Mouse (Mus musculus) urinary bladder, postnatal 36 days (tissue): ENCODE results near the gene Ankrd66.
"Not testable (repeated sequence)": the region's sequence is repeated elsewhere in the genome, so short reads cannot be mapped to it uniquely, and the experiment has no call there.

Experiments used
- DNase-seq, 2 experiments: peaks; one replicate each; pipeline ENCODE4 v3.0.0; 2022; ENCODE audit warnings: low spot score in 2 of 2, mixed read lengths in 1 of 2

Ankrd66 gene

GRCm38 (mm10) chr17:43536841-43537240, 6.6 kb downstream of the Ankrd66 start:
- not testable (repeated sequence) for DNase-seq

GRCm38 (mm10) chr17:43534362-43535222, 8.8 kb downstream of the Ankrd66 start:
- DNase-seq: peak; percentile 20 to 38

DNA sequence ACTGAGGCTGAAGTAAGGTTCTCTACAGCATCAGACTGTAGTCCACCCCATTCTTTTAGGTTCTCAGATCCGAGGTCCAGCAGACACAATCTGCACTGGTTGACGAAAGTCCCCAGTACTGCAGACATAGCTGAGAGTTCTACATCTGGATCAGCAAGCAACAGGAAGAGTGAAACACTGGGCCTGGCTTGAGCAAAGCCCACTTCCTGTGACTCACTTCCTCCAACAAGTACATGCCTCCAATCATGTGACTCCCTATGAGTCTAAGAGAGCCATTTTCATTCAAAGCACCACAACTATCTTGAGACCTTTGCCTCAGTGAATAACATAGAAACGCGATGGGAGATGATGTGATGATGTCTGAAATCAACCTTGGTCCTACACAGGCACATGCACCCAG, 12.2 kb downstream of the Ankrd66 start:
- DNase-seq: no peak

- no peak for DNase-seq
Observed at GRCm38 (mm10) chr17:43530507-43530906, 12.9 kb downstream of the Ankrd66 start.

GRCm38 (mm10) chr17:43520166-43520565, 23.3 kb downstream of the Ankrd66 start:
- DNase-seq: no peak

GRCm38 (mm10) chr17:43518644-43519409, 24.6 kb downstream of the Ankrd66 start:
- peak; percentile 43 to 59 for DNase-seq

DNA sequence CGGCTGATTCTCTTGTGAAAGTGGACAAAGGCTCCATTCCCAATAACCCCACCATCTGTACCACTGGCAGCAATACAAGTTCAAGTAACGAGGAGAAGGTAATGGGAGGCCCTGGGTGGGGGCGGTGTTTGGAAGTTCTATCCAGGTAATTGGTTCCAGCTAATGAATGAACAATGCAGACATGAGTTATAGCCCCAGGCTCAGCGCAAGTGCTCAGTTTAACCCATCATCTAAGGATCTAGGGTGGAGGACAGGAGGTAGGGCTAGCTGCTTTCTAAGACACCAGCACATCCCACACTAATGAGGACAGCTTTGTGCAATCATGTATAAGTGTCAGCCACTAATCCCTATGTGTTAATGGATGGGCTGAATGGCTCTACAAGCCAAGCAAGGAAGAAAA, 32.7 kb downstream of the Ankrd66 start:
- DNase-seq: no peak

DNA sequence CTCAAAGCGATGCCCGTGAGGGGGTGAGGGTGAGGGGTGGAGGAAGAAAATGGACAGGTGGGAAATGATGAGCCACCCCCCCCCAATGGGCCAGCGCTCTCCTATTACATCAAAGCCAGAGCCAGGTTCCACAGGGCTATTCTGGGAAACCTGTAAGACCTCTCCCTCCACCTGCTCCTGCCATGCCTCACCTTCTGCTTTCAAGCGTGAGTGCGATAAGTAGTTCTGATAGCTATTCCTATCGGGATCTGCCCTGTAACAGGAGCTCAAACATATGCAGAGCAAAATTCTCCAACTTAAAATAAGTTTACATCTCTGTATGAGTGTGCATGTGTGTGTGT, 38.9 kb downstream of the Ankrd66 start:
- DNase-seq: no peak

- DNase-seq: no peak
Observed at GRCm38 (mm10) chr17:43503861-43504593, 39.4 kb downstream of the Ankrd66 start.

GRCm38 (mm10) chr17:43502592-43502991, 40.8 kb downstream of the Ankrd66 start, which contains the start of gene Mep1a:
Mep1a (minus strand) TSS chr17:43502812.
- DNase-seq: no peak

DNA sequence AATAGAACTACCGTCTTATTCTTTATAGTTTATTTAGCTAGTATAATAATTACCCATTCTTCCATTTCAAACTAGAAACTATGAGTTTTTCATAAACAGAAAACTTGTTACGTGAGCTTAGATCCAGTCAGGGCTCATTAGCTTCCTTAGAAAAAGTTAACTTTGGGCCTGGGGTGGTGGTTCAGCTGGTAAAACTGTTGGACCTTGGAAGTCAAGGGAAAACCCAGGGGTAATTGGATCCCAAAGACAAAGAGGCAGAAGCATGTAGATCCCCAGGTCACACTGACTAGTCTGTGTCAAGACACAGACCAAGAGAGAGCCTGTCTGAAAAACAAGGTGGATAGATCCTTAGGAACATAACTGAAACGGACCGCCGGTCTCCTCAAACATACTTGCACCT, 41.8 kb downstream of the Ankrd66 start:
- DNase-seq: no peak

GRCm38 (mm10) chr17:43501223-43501622, 42.2 kb downstream of the Ankrd66 start:
- DNase-seq: no peak

GRCm38 (mm10) chr17:43500513-43500912, 42.9 kb downstream of the Ankrd66 start:
- no peak for DNase-seq

- no peak for DNase-seq
Observed at GRCm38 (mm10) chr17:43497521-43497920, 45.9 kb downstream of the Ankrd66 start.

- no peak for DNase-seq
Observed at GRCm38 (mm10) chr17:43495502-43495901, 47.9 kb downstream of the Ankrd66 start.

- not testable (repeated sequence) for DNase-seq
Observed at GRCm38 (mm10) chr17:43490371-43490770, 53.1 kb downstream of the Ankrd66 start.

GRCm38 (mm10) chr17:43488439-43489151, 54.8 kb downstream of the Ankrd66 start:
- no peak for DNase-seq

DNA sequence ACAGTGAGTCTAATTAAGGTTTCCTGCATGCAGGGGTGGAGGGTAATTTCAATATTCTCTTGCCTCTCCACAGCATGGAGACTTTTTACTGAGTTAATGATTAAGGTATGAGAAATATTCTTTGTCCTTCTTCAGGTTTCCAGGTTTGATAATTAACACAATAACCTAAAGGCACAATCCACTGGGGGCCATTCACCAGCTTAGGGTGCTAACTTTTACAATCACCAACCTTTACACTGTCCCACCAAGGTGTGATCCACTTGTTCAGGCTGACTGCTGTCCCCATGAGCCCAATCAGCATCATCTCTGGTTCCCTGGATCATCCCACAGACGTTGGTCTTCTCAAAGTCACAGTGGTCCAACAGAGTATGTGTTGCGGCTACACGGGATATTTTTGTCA, 57.5 kb downstream of the Ankrd66 start:
- DNase-seq: no peak
